Mouse (Mus musculus): Measurements from ENCODE around the gene Tert. TPM values are rescaled to one million over a fixed set of nuclear protein-coding genes. Genes with fewer than 3 reads are reported as not detected.
A peak's percentile ranks its signal among the peaks of the same experiment; 100 is the strongest.

Tert gene
- total and polyA plus RNA-seq, 3 experiments, result 0.05 to 0.18 TPM; not detected in 1

GRCm38 (mm10) chr13:73679311-73679710 lies 52.6 kb downstream of the Tert start:
- no peaks in the 10 kb centered on the region for H3K79me2 ChIP-seq (replicated peaks; ENCODE audit: control insufficient read depth, insufficient read depth, low read length)
- no peaks in the 10 kb centered on the region for H3K36me3 ChIP-seq (ENCODE audit: control insufficient read depth, insufficient read depth, low read length)
- intact Hi-C loops (cut with DNase I), result no loop called here
- H3K4me1 ChIP-seq (ENCODE audit: control insufficient read depth, insufficient read depth, low read length), result peaks cover 3% of the 10 kb centered on the region; the same call in 1 of the 2 replicates
- H3K27me3 ChIP-seq (ENCODE audit: control insufficient read depth, insufficient read depth, low read length), result no peaks in the 10 kb centered on the region
- H3K9ac ChIP-seq (ENCODE audit: low read depth, low read length), result no peak overlapping the region
- WGBS, result 39% methylated on average over 2 of the region's 2 CpGs
- no peak for DNase-seq
- no peak for TF ChIP-seq CTCF (IDR thresholded peaks at IDR 0.05)
- no peak for TF ChIP-seq EP300 (IDR thresholded peaks at IDR 0.05; ENCODE audit: insufficient read depth, low read depth, low read length)
- no peak for TF ChIP-seq POLR2A (IDR thresholded peaks at IDR 0.05; ENCODE audit: insufficient read depth, low read depth, low read length)
- no peak overlapping the region for H3K27ac ChIP-seq
- no peak overlapping the region for H3K4me3 ChIP-seq

GRCm38 (mm10) chr13:73680394-73680793 lies 53.7 kb downstream of the Tert start:
- Histone ChIP-seq H3K4me1 (ENCODE audit: control insufficient read depth, insufficient read depth, low read length) (peaks cover 3% of the 10 kb centered on the region; the same call in 1 of the 2 replicates), H3K9ac (ENCODE audit: low read depth, low read length) (no peak overlapping the region), H3K27me3 (ENCODE audit: control insufficient read depth, insufficient read depth, low read length) (no peaks in the 10 kb centered on the region), H3K36me3 (ENCODE audit: control insufficient read depth, insufficient read depth, low read length) (no peaks in the 10 kb centered on the region), H3K27ac (no peak overlapping the region), H3K79me2 (replicated peaks; ENCODE audit: control insufficient read depth, insufficient read depth, low read length) (no peaks in the 10 kb centered on the region), H3K4me3 (no peak overlapping the region)
- no peak for TF ChIP-seq CTCF (IDR thresholded peaks at IDR 0.05)
- no peak for TF ChIP-seq POLR2A (IDR thresholded peaks at IDR 0.05; ENCODE audit: insufficient read depth, low read depth, low read length)
- no peak for TF ChIP-seq EP300 (IDR thresholded peaks at IDR 0.05; ENCODE audit: insufficient read depth, low read depth, low read length)
- 18% methylated on average over 1 of the region's 1 CpGs for WGBS
- DNase-seq, result no peak
- intact Hi-C loops (cut with DNase I), result no loop called here

- Histone ChIP-seq H3K79me2 (replicated peaks; ENCODE audit: control insufficient read depth, insufficient read depth, low read length) (no peaks in the 10 kb centered on the region), H3K4me3 (no peak overlapping the region), H3K36me3 (ENCODE audit: control insufficient read depth, insufficient read depth, low read length) (no peaks in the 10 kb centered on the region), H3K4me1 (ENCODE audit: control insufficient read depth, insufficient read depth, low read length) (peaks cover 3% of the 10 kb centered on the region; the same call in 1 of the 2 replicates), H3K9ac (ENCODE audit: low read depth, low read length) (no peak overlapping the region), H3K27me3 (ENCODE audit: control insufficient read depth, insufficient read depth, low read length) (no peaks in the 10 kb centered on the region), H3K27ac (no peak overlapping the region)
- 94% methylated on average over 2 of the region's 2 CpGs for WGBS
- intact Hi-C loops (cut with DNase I), result no loop called here
- TF ChIP-seq CTCF (IDR thresholded peaks at IDR 0.05) (no peak), POLR2A (IDR thresholded peaks at IDR 0.05; ENCODE audit: insufficient read depth, low read depth, low read length) (no peak), EP300 (IDR thresholded peaks at IDR 0.05; ENCODE audit: insufficient read depth, low read depth, low read length) (no peak)
- no peak for DNase-seq
Observed at GRCm38 (mm10) chr13:73682226-73682625, 55.5 kb downstream of the Tert start.

GRCm38 (mm10) chr13:73683682-73684081 lies 57.0 kb downstream of the Tert start:
- no peak overlapping the region for H3K4me3 ChIP-seq
- peaks cover 3% of the 10 kb centered on the region; the same call in 1 of the 2 replicates for H3K4me1 ChIP-seq (ENCODE audit: control insufficient read depth, insufficient read depth, low read length)
- DNase-seq, result peak; percentile 24 to 42
- no peaks in the 10 kb centered on the region for H3K27me3 ChIP-seq (ENCODE audit: control insufficient read depth, insufficient read depth, low read length)
- H3K79me2 ChIP-seq (replicated peaks; ENCODE audit: control insufficient read depth, insufficient read depth, low read length), result no peaks in the 10 kb centered on the region
- H3K9ac ChIP-seq (ENCODE audit: low read depth, low read length), result no peak overlapping the region
- intact Hi-C loops (cut with DNase I), result no loop called here
- H3K36me3 ChIP-seq (ENCODE audit: control insufficient read depth, insufficient read depth, low read length), result no peaks in the 10 kb centered on the region
- TF ChIP-seq EP300 (IDR thresholded peaks at IDR 0.05; ENCODE audit: insufficient read depth, low read depth, low read length) (no peak), CTCF (IDR thresholded peaks at IDR 0.05) (no peak), POLR2A (IDR thresholded peaks at IDR 0.05; ENCODE audit: insufficient read depth, low read depth, low read length) (no peak)
- no peak overlapping the region for H3K27ac ChIP-seq
- WGBS, result 47% methylated on average over 11 of the region's 11 CpGs

GRCm38 (mm10) chr13:73684412-73684811 lies 57.7 kb downstream of the Tert start:
- no peak overlapping the region for H3K4me3 ChIP-seq
- DNase-seq, result no peak
- intact Hi-C loops (cut with DNase I), result no loop called here
- 61% methylated on average over 1 of the region's 1 CpGs for WGBS
- H3K27ac ChIP-seq, result no peak overlapping the region
- peaks cover 3% of the 10 kb centered on the region; the same call in 1 of the 2 replicates for H3K4me1 ChIP-seq (ENCODE audit: control insufficient read depth, insufficient read depth, low read length)
- no peaks in the 10 kb centered on the region for H3K36me3 ChIP-seq (ENCODE audit: control insufficient read depth, insufficient read depth, low read length)
- H3K79me2 ChIP-seq (replicated peaks; ENCODE audit: control insufficient read depth, insufficient read depth, low read length), result no peaks in the 10 kb centered on the region
- no peak overlapping the region for H3K9ac ChIP-seq (ENCODE audit: low read depth, low read length)
- no peaks in the 10 kb centered on the region for H3K27me3 ChIP-seq (ENCODE audit: control insufficient read depth, insufficient read depth, low read length)
- TF ChIP-seq POLR2A (IDR thresholded peaks at IDR 0.05; ENCODE audit: insufficient read depth, low read depth, low read length) (no peak), EP300 (IDR thresholded peaks at IDR 0.05; ENCODE audit: insufficient read depth, low read depth, low read length) (no peak), CTCF (IDR thresholded peaks at IDR 0.05) (no peak)

- no peak overlapping the region for H3K4me3 ChIP-seq
- no peaks in the 10 kb centered on the region for H3K36me3 ChIP-seq (ENCODE audit: control insufficient read depth, insufficient read depth, low read length)
- no peak overlapping the region for H3K27ac ChIP-seq
- TF ChIP-seq POLR2A (IDR thresholded peaks at IDR 0.05; ENCODE audit: insufficient read depth, low read depth, low read length), result no peak
- TF ChIP-seq EP300 (IDR thresholded peaks at IDR 0.05; ENCODE audit: insufficient read depth, low read depth, low read length), result no peak
- no peak for TF ChIP-seq CTCF (IDR thresholded peaks at IDR 0.05)
- WGBS, result 89% methylated on average over 6 of the region's 6 CpGs
- H3K9ac ChIP-seq (ENCODE audit: low read depth, low read length), result no peak overlapping the region
- no peaks in the 10 kb centered on the region for H3K27me3 ChIP-seq (ENCODE audit: control insufficient read depth, insufficient read depth, low read length)
- intact Hi-C loops (cut with DNase I), result no loop called here
- H3K79me2 ChIP-seq (replicated peaks; ENCODE audit: control insufficient read depth, insufficient read depth, low read length), result no peaks in the 10 kb centered on the region
- DNase-seq, result no peak
- H3K4me1 ChIP-seq (ENCODE audit: control insufficient read depth, insufficient read depth, low read length), result peaks cover 3% of the 10 kb centered on the region; the same call in 1 of the 2 replicates
Observed at GRCm38 (mm10) chr13:73685502-73685901, 58.8 kb downstream of the Tert start.
